Mouse (Mus musculus): ENCODE measurements around the gene Icam5. TPM values are rescaled to one million over a fixed set of nuclear protein-coding genes. Genes with fewer than 3 reads are reported as not detected.

The Icam5 gene
- polyA plus RNA-seq (2014; fragmentation: Illumina TruSeq; extraction: RNeasy Lipid Tissue Mini Kit (QIAGEN cat#74804); ENCODE audit: low read depth, low replicate concordance): not detected

DNA sequence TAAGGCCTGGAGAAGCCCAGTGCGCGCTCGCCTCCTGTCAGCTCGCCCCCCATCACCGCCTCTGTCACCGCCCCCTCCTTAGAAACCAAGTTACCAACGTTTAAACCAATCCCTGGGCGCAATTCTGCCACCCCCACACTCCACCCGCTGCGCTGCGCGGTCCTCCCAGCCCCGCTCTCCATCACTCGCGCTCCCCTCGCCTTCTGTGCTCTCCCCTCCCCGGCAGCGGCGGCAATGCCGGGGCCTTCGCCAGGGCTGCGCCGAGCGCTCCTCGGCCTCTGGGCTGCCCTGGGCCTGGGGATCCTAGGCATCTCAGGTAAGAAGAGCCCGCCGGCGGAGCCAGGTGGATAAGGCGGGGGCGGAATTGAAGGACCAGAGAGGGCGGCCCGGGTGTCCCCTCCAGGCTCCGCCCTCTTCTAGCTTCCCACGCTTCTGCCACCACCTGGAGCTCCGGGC, at the start of gene Icam5:
Icam5 (plus strand) TSS at position 178 of the 456 bp plus-strand sequence.

DNA sequence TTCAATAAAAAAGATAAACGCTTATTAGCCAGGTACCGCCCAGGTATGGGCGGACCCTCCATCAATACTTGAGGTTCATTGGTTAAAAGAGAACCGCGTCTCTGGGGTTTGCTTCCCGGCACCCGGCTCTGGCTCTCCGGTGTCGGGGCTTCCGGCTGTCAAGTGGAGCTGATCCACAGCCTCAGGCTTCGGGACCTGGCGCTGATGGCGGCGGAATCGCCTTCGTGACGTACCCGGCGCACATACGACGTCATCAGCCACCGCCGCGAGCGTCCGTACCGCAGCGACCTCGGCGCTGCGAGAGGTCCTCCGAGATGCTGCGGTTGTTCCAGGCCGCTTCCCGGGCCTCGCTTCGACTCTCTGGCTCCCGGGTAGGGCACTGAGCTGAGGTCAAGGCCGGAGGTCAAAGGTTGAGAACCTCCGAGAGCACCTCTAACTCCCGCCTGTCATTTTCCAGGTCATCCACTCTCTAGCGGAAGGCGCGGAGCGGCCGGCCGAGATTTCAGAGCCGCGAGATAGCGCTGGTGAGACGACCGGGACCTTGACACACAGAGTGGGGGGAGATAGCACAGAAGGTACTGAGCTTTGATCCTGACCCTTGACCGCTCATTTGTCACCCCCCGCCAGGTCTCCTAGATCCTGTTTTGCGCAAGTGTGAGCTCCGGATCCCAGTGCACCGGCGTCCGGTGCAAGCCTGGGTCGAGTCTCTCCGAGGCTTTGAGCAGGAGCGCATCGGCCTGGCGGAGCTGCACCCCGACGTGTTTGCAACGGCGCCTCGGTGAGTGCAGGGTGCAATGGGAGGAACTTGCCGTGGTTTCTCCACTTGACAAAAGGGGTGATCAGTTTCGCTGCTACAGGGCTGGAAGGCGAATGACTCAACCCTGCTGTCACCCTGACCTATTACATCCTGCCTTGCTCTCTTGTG, 29.0 kb upstream of the Icam5 start, which contains the start of gene Mrpl4:
Mrpl4 (plus strand) TSS at position 112 of the 925 bp plus-strand sequence.

GRCm38 (mm10) chr9:21015571-21016130, 16.2 kb upstream of the Icam5 start, which contains the start of gene Icam1:
TSS of gene Icam1 (plus strand) at chr9:21015985.

GRCm38 (mm10) chr9:21029291-21030054, 2.4 kb upstream of the Icam5 start, which contains the start of gene Icam4:
TSS of gene Icam4 (plus strand) at chr9:21029373.

DNA sequence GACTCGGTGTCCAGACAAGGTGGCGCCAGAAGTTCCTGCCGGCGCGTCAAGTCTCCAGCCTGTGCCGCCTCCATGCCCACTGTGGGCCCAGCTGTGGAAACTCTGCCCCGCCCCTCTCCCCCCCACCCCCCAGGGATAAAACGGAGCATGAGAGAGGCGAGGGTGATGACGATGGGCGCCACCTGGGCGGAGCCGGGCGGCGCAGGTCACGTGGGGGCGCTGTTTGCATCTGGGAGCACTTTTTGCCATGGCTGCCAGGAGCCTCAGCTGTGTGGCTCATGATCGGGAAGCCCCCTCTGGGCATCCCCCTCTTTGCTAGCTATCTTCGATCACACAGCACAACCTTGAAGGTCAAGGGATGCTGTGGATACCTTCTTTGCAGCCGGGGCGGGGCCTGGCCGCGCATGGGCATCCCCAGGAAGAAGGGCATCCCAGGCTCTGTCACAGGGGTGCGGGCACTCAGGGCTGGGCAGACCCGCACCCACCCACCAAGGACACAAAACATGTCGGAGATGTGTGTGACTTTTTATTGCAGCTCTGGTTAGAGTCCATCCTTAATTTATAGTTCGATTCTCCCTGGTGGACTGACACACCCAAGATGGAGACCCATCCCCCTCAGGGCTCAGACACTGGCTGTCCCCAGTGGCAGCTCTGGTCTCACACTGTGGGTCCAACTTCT, 35.3 kb downstream of the Icam5 start, which contains the start of gene Zglp1:
Zglp1 (minus strand) TSS at position 88 of the 679 bp plus-strand sequence.

DNA sequence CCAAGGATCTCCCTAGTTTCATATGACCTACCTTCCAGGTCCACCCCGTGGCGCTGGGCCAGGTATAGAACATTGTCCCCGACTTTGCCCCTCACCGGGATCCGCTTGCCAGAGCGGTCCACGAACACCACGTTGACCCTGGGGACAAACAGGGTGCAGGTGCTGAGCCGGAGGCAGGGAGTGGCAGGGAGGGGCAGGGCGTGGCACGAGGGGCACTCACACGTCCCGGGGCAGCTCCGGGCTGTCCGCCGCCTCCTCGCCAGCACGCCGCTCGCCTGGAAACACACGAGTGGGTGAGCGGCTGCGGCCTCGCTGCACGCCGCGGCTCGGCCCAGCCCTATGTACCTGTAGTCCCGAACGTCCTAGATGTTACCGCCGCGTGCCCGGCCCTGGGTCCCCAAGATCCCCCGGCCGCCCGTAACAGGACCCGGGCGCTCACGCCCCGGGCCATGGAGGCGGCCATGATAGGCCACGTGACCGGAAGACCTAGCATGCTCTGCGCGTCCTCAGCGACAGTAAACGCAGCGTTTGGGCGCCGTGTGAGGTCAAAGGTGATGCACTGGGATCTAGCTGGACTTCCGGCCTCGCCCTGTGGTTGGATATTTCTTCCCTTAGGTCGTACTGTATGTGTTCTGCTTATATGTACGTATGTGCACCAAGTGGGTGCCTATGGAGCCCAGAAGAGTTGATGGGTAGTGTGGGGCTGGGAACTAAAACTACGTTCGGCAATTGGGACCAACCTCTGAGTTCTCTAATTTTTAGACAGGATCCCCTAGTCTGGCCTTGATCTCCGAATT, 41.4 kb downstream of the Icam5 start, which contains the start of the genes Gm49373 and Fdx1l:
Gm49373 (minus strand) TSS at position 53 of the 797 bp plus-strand sequence.
Fdx1l (minus strand) TSS at position 571 of the 797 bp plus-strand sequence.

Other genes with a start within 250 kb of the Icam5 start
- gene Col5a3, start 217.0 kb upstream of the Icam5 start, polyA plus RNA-seq (2014; fragmentation: Illumina TruSeq; extraction: RNeasy Lipid Tissue Mini Kit (QIAGEN cat#74804); ENCODE audit: low read depth, low replicate concordance): 72.1 TPM
- not detected for gene Rdh8, start 213.6 kb upstream of the Icam5 start, polyA plus RNA-seq (2014; fragmentation: Illumina TruSeq; extraction: RNeasy Lipid Tissue Mini Kit (QIAGEN cat#74804); ENCODE audit: low read depth, low replicate concordance)
- gene A230050P20Rik, start 163.4 kb upstream of the Icam5 start, polyA plus RNA-seq (2014; fragmentation: Illumina TruSeq; extraction: RNeasy Lipid Tissue Mini Kit (QIAGEN cat#74804); ENCODE audit: low read depth, low replicate concordance): 49.7 TPM
- 2.5 TPM for gene Angptl6, start 152.3 kb upstream of the Icam5 start, polyA plus RNA-seq (2014; fragmentation: Illumina TruSeq; extraction: RNeasy Lipid Tissue Mini Kit (QIAGEN cat#74804); ENCODE audit: low read depth, low replicate concordance)
- gene Ppan, start 143.9 kb upstream of the Icam5 start, polyA plus RNA-seq (2014; fragmentation: Illumina TruSeq; extraction: RNeasy Lipid Tissue Mini Kit (QIAGEN cat#74804); ENCODE audit: low read depth, low replicate concordance): 19.4 TPM
- gene Eif3g, start 133.4 kb upstream of the Icam5 start, polyA plus RNA-seq (2014; fragmentation: Illumina TruSeq; extraction: RNeasy Lipid Tissue Mini Kit (QIAGEN cat#74804); ENCODE audit: low read depth, low replicate concordance): 137 TPM
- gene Dnmt1, start 72.2 kb upstream of the Icam5 start, polyA plus RNA-seq (2014; fragmentation: Illumina TruSeq; extraction: RNeasy Lipid Tissue Mini Kit (QIAGEN cat#74804); ENCODE audit: low read depth, low replicate concordance): 16.9 TPM
- gene S1pr2, start 55.3 kb upstream of the Icam5 start, polyA plus RNA-seq (2014; fragmentation: Illumina TruSeq; extraction: RNeasy Lipid Tissue Mini Kit (QIAGEN cat#74804); ENCODE audit: low read depth, low replicate concordance): 2.8 TPM
- 49.4 TPM for gene Mrpl4, start 29.3 kb upstream of the Icam5 start, polyA plus RNA-seq (2014; fragmentation: Illumina TruSeq; extraction: RNeasy Lipid Tissue Mini Kit (QIAGEN cat#74804); ENCODE audit: low read depth, low replicate concordance)
- 14.0 TPM for gene Icam1, start 16.1 kb upstream of the Icam5 start, polyA plus RNA-seq (2014; fragmentation: Illumina TruSeq; extraction: RNeasy Lipid Tissue Mini Kit (QIAGEN cat#74804); ENCODE audit: low read depth, low replicate concordance)
- gene Icam4, start 2.7 kb upstream of the Icam5 start, polyA plus RNA-seq (2014; fragmentation: Illumina TruSeq; extraction: RNeasy Lipid Tissue Mini Kit (QIAGEN cat#74804); ENCODE audit: low read depth, low replicate concordance): 0.32 TPM
- not detected for gene Zglp1, start 35.0 kb downstream of the Icam5 start, polyA plus RNA-seq (2014; fragmentation: Illumina TruSeq; extraction: RNeasy Lipid Tissue Mini Kit (QIAGEN cat#74804); ENCODE audit: low read depth, low replicate concordance)
- not detected for gene Gm49373, start 41.0 kb downstream of the Icam5 start, polyA plus RNA-seq (2014; fragmentation: Illumina TruSeq; extraction: RNeasy Lipid Tissue Mini Kit (QIAGEN cat#74804); ENCODE audit: low read depth, low replicate concordance)
- 38.2 TPM for gene Fdx1l, start 41.5 kb downstream of the Icam5 start, polyA plus RNA-seq (2014; fragmentation: Illumina TruSeq; extraction: RNeasy Lipid Tissue Mini Kit (QIAGEN cat#74804); ENCODE audit: low read depth, low replicate concordance)
- gene Gm38431, start 59.9 kb downstream of the Icam5 start, polyA plus RNA-seq (2014; fragmentation: Illumina TruSeq; extraction: RNeasy Lipid Tissue Mini Kit (QIAGEN cat#74804); ENCODE audit: low read depth, low replicate concordance): 1.4 TPM
- 32.1 TPM for gene Raver1, start 59.9 kb downstream of the Icam5 start, polyA plus RNA-seq (2014; fragmentation: Illumina TruSeq; extraction: RNeasy Lipid Tissue Mini Kit (QIAGEN cat#74804); ENCODE audit: low read depth, low replicate concordance)
- 17.2 TPM for gene Tyk2, start 99.2 kb downstream of the Icam5 start, polyA plus RNA-seq (2014; fragmentation: Illumina TruSeq; extraction: RNeasy Lipid Tissue Mini Kit (QIAGEN cat#74804); ENCODE audit: low read depth, low replicate concordance)
- 120 TPM for gene Cdc37, start 117.9 kb downstream of the Icam5 start, polyA plus RNA-seq (2014; fragmentation: Illumina TruSeq; extraction: RNeasy Lipid Tissue Mini Kit (QIAGEN cat#74804); ENCODE audit: low read depth, low replicate concordance)
- gene Pde4a, start 133.6 kb downstream of the Icam5 start, polyA plus RNA-seq (2014; fragmentation: Illumina TruSeq; extraction: RNeasy Lipid Tissue Mini Kit (QIAGEN cat#74804); ENCODE audit: low read depth, low replicate concordance): 16.0 TPM
- gene Keap1, start 207.3 kb downstream of the Icam5 start, polyA plus RNA-seq (2014; fragmentation: Illumina TruSeq; extraction: RNeasy Lipid Tissue Mini Kit (QIAGEN cat#74804); ENCODE audit: low read depth, low replicate concordance): 33.5 TPM
- gene S1pr5, start 216.4 kb downstream of the Icam5 start, polyA plus RNA-seq (2014; fragmentation: Illumina TruSeq; extraction: RNeasy Lipid Tissue Mini Kit (QIAGEN cat#74804); ENCODE audit: low read depth, low replicate concordance): not detected
- gene Atg4d, start 233.2 kb downstream of the Icam5 start, polyA plus RNA-seq (2014; fragmentation: Illumina TruSeq; extraction: RNeasy Lipid Tissue Mini Kit (QIAGEN cat#74804); ENCODE audit: low read depth, low replicate concordance): 18.9 TPM